Mouse (Mus musculus) forebrain, embryonic 11.5 days (tissue): ENCODE data around the gene Timm8b. TPM values are rescaled to one million over a fixed set of nuclear protein-coding genes. Genes with fewer than 3 reads are reported as not detected.

Source experiments
- ATAC-seq: fragments of 200-750 bp; cut with Nextera tagmentation; replicated peaks from 2 replicates; pipeline ENCODE4 v1.8.0; 2017; ENCODE audit warnings: moderate TSS enrichment; ENCODE audit not compliant: low FRiP score
- DNase-seq: peaks from one replicate; pipeline ENCODE4 v3.0.0-alpha.2; 2017; ENCODE audit warnings: low spot score
- H3K27ac ChIP-seq: fragments of 300-500 bp; sonication (generic); 2 replicates; pipeline ENCODE4 v1.5.1; 2014; ENCODE audit warnings: low read depth, low read length
- H3K27me3 ChIP-seq: fragments of 300-500 bp; sonication (generic); 2 replicates; pipeline ENCODE4 v1.6.1; 2014; ENCODE audit warnings: mild to moderate bottlenecking, low read length, mixed read lengths; ENCODE audit not compliant: control insufficient read depth, insufficient read depth
- H3K36me3 ChIP-seq: fragments of 300-500 bp; sonication (generic); 2 replicates; pipeline ENCODE4 v1.6.1; 2014; ENCODE audit warnings: mild to moderate bottlenecking, low read length, moderate library complexity, mixed read lengths; ENCODE audit not compliant: control insufficient read depth, insufficient read depth
- H3K4me1 ChIP-seq: fragments of 300-500 bp; sonication (generic); replicated peaks from 2 replicates; pipeline ENCODE4 v1.6.1; 2014; ENCODE audit warnings: low read length, mixed read lengths; ENCODE audit not compliant: control insufficient read depth, insufficient read depth
- H3K4me2 ChIP-seq: fragments of 300-500 bp; sonication (generic); 2 replicates; pipeline ENCODE4 v1.6.1; 2014; ENCODE audit warnings: low read depth, mild to moderate bottlenecking, low read length, moderate library complexity, mixed read lengths; ENCODE audit not compliant: severe bottlenecking
- H3K4me3 ChIP-seq: fragments of 300-500 bp; sonication (generic); 2 replicates; pipeline ENCODE4 v1.5.1; 2014; ENCODE audit warnings: low read depth, low read length
- H3K9ac ChIP-seq: fragments of 300-500 bp; sonication (generic); 2 replicates; pipeline ENCODE4 v1.6.1; 2014; ENCODE audit warnings: low read length
- H3K9me3 ChIP-seq: fragments of 300-500 bp; sonication (generic); 2 replicates; pipeline ENCODE4 v1.6.1; 2016; ENCODE audit warnings: low read length, mixed read lengths; ENCODE audit not compliant: control insufficient read depth
- WGBS: fragments of 180-500 bp; shearing (Covaris S2); extraction: QIAGEN DNeasy Blood & Tissue Kit; methylation state at CpG from one replicate; pipeline ENCODE4 v1.1.7; 2014; 5-methylcytosine and 5-hydroxymethylcytosine counted together
- polyA plus RNA-seq: library from polyadenylated mRNA; unstranded; fragments of >200 nt; fragmentation: Nextera tagmentation; extraction: Ambion mirVana; gene quantifications from 2 replicates; pipeline ENCODE4 v1.2.1, GENCODE M21; 2014

The Timm8b gene
- polyA plus RNA-seq, 1 experiment from 2014 or later, result 323 TPM

DNA sequence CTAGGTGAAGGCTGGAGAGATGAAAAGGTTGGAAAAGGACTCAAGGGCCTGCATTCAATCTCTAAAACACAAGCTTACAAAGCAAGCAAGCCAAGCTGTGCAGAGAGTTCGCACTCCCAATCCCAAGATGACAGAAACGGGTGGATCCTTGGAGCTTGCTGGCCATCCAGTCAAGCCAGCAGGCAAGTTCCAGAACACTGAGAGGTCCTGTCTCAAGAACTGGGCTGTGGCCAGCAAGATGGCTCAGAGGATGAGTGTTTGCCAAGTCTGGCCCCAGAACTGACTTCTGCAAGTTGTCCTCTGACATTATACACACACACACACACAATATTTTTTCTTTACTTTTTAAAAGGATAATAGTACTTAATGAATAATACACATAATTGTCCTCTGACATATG is 35.8 kb upstream of the Timm8b start:
- no peaks in the 10 kb centered on the region for H3K27me3 ChIP-seq
- no peak overlapping the region for H3K4me2 ChIP-seq
- no peaks in the 10 kb centered on the region for H3K9me3 ChIP-seq
- H3K4me1 ChIP-seq, result no peaks in the 10 kb centered on the region
- ATAC-seq (no peak), DNase-seq (no peak)
- H3K9ac ChIP-seq, result no peak overlapping the region
- no peak overlapping the region for H3K4me3 ChIP-seq
- 85% methylated on average over 2 of the region's 2 CpGs for WGBS
- H3K27ac ChIP-seq, result no peak overlapping the region
- no peaks in the 10 kb centered on the region for H3K36me3 ChIP-seq

DNA sequence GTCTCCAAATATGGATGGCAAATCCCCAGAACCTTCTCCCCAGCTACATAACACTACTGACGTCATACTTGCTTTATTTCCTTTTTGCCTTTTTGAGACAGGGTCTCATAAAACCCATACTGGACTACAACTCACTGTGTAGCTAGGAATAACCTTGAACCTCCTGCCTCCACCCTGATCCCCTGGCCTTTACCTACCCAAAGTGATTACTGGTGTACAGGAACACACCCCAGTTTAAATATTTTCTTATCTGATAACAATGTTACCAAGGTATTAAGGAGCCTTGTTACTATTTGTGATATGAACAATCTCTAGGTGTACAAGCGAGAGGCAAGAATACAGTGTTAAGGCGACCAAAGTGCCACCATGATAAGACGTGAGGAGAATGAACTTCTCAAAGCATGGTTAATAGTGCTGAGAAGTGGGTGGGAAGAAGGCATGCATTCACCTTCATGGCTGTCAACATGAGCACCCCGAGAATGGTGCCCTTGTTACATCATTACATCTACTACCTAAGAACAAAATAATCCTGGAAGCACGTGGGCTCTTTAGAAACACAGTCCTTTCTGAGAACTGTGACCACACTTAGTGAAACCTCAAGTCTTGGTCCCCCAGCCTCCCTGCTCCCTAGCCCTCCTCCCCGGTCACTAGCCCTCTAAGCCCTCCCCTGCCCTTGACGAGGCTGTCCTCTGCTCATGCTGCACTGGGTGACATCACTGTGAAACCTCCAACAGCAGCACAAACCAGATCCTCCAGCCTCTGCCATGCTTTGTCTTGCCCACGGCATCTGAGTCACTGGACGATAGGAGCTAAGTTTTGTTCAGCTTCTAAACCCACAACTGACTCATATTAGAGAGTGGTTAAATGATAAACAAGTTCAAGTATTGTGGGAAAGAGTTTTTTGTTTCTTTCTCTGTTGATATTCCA is 33.8 kb upstream of the Timm8b start:
- H3K27me3 ChIP-seq, result no peaks in the 10 kb centered on the region
- no peak overlapping the region for H3K9ac ChIP-seq
- no peak overlapping the region for H3K27ac ChIP-seq
- H3K4me3 ChIP-seq, result no peak overlapping the region
- no peaks in the 10 kb centered on the region for H3K4me1 ChIP-seq
- no peak overlapping the region for H3K4me2 ChIP-seq
- ATAC-seq (no peak), DNase-seq (no peak)
- WGBS, result 80% methylated on average over 10 of the region's 10 CpGs
- H3K36me3 ChIP-seq, result no peaks in the 10 kb centered on the region
- H3K9me3 ChIP-seq, result no peaks in the 10 kb centered on the region

DNA sequence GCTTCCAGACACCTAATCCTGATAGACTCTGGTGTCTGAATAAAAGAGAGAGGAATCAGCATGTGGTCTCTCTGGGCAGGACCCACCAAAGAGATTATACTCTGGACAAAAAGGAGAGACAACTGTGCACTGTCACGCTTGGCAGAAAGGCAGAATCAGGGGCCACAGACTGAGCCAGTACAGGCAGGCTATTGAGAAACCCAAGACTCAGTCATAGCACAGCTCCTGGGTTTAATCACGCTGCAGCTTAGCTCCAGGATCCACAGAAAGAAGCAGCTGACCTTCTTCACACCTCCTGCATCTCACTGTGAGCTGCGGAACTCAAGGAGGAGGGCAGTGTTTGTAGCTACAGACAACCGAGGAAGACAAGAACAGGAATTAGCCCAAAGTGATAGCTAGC is 23.3 kb upstream of the Timm8b start:
- no peaks in the 10 kb centered on the region for H3K9me3 ChIP-seq
- WGBS, result 21% methylated on average over 4 of the region's 4 CpGs

DNA sequence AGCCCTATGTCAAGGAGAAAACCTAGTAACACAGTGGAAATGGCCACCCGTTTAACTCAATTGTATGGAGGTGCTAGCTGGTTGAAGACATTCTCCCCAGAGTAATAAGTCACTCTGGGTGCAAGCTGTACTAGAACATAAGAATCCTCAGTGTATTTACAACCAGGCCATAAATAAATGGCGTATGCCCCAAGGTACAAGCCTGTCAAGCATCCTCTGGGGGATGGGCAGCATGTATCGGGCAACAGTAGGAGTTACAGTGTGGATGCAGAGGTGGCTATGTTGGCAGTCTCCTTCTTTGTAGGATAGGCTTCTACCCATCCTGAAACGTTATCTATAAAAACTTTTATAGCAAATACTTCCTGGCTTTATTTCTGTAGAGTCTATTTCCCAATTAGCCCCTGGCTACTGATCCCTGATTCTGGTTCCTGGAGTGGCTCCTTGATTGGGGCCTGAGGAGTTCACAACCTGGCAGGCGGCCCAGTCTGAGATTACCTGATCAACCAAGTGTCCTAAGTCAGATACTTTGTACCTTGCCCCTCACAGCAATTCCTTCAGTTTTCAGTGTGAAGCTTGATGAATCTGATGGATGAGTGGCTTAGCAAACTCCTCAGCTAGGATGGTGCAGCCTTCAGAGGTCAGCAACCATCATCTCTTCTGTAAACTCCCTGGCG is 18.4 kb upstream of the Timm8b start:
- DNase-seq, result no peak
- H3K4me2 ChIP-seq, result no peak overlapping the region
- H3K27me3 ChIP-seq, result no peaks in the 10 kb centered on the region
- H3K9me3 ChIP-seq, result no peaks in the 10 kb centered on the region
- no peaks in the 10 kb centered on the region for H3K36me3 ChIP-seq
- 86% methylated on average over 6 of the region's 6 CpGs for WGBS
- no peak overlapping the region for H3K27ac ChIP-seq
- ATAC-seq, result no peak
- H3K4me3 ChIP-seq, result no peak overlapping the region
- no peaks in the 10 kb centered on the region for H3K4me1 ChIP-seq
- no peak overlapping the region for H3K9ac ChIP-seq

More for the DNA sequence above, 23.3 kb upstream of the Timm8b start:
- Histone ChIP-seq H3K4me3 (no peak overlapping the region), H3K27me3 (no peaks in the 10 kb centered on the region), H3K9ac (no peak overlapping the region), H3K4me2 (no peak overlapping the region), H3K4me1 (no peaks in the 10 kb centered on the region), H3K27ac (no peak overlapping the region), H3K36me3 (no peaks in the 10 kb centered on the region)
- ATAC-seq (no peak), DNase-seq (no peak)

DNA sequence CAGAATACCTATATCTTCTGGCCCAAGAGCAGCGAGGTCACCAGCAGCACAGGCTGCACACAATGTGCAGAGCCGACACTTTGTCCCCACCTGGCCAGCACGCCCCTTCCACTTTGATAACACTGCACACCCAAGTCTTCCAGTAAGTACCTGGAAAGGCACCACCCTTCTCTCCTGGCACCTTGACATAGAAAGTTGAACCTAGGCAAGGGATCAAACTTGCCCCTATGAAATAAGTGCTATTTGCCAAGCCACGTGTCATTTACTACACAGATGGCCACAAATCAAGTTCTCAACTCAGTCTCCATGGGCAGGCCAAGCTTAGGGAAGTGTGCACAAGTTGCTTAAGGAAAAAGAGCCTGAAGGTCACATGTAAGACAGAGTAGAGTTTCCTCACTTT is 16.8 kb upstream of the Timm8b start:
- no peak overlapping the region for H3K9ac ChIP-seq
- no peaks in the 10 kb centered on the region for H3K9me3 ChIP-seq
- H3K4me1 ChIP-seq, result no peaks in the 10 kb centered on the region
- H3K36me3 ChIP-seq, result no peaks in the 10 kb centered on the region
- no peaks in the 10 kb centered on the region for H3K27me3 ChIP-seq
- no peak overlapping the region for H3K4me3 ChIP-seq
- no peak overlapping the region for H3K4me2 ChIP-seq
- WGBS, result 82% methylated on average over 4 of the region's 4 CpGs
- DNase-seq, result no peak
- no peak for ATAC-seq
- no peak overlapping the region for H3K27ac ChIP-seq

DNA sequence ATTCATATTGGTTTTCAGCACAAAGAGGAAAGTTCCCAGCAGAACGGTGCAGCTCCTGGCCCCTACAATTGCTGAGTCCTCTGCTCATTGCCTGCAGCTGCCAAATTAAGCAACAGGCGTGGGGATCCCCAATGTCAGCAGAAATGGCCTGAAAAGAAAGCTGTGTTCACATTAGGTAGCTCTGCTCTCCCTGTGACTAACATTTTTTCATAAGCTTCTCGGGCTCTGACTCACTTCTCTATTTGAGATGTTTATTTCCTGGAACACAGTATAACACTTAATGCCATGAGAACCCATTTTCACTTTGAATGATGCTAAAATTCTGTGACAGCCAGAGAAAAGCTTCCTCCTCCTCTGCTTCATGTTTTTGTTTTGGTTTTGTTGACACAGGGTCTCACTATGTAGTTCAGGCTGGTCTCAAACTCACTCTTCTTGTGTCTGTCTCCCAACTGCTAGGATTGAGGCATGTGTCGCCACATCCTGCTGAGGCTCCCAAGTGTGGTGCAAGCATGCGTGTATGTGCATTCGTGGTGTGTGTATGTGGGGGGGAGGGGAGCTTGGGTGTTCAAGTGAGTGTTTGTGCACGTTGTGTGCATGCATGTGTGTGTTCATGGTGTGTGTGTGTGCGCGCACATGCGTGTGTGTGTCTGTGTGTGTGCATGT is 12.7 kb upstream of the Timm8b start:
- DNase-seq, result no peak

DNA sequence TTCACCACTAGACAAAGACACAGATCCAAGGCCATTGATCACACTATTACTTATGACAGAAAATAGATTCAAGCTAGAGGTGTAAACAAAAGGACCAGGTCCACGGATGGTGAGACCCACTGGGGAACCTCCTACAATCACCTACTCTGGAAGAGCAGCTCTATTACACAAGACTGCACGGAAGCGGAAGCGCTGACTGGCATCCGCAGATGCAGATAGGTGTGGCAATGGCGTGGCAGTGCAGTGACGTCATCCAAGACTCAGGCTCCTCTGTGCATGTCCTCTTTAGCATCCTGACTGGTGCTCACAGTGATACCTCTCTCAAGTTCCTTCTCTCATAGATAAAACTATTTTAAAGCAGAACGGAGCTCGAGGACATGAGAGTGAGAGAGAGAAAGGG is 10.8 kb upstream of the Timm8b start:
- 89% methylated on average over 9 of the region's 9 CpGs for WGBS
- no peaks in the 10 kb centered on the region for H3K27me3 ChIP-seq
- H3K9ac ChIP-seq, result no peak overlapping the region
- H3K36me3 ChIP-seq, result peaks cover 7% of the 10 kb centered on the region; the same call in 1 of the 2 replicates
- no peak for DNase-seq
- no peak overlapping the region for H3K4me3 ChIP-seq
- no peaks in the 10 kb centered on the region for H3K4me1 ChIP-seq
- no peak overlapping the region for H3K27ac ChIP-seq
- H3K9me3 ChIP-seq, result no peaks in the 10 kb centered on the region
- no peak for ATAC-seq
- H3K4me2 ChIP-seq, result no peak overlapping the region

More for the DNA sequence above, 12.7 kb upstream of the Timm8b start:
- ATAC-seq, result no peak
- 79% methylated on average over 10 of the region's 10 CpGs for WGBS
- Histone ChIP-seq H3K36me3 (no peaks in the 10 kb centered on the region), H3K9ac (no peak overlapping the region), H3K27ac (no peak overlapping the region), H3K4me1 (no peaks in the 10 kb centered on the region), H3K27me3 (no peaks in the 10 kb centered on the region), H3K4me2 (no peak overlapping the region), H3K4me3 (no peak overlapping the region), H3K9me3 (no peaks in the 10 kb centered on the region)

DNA sequence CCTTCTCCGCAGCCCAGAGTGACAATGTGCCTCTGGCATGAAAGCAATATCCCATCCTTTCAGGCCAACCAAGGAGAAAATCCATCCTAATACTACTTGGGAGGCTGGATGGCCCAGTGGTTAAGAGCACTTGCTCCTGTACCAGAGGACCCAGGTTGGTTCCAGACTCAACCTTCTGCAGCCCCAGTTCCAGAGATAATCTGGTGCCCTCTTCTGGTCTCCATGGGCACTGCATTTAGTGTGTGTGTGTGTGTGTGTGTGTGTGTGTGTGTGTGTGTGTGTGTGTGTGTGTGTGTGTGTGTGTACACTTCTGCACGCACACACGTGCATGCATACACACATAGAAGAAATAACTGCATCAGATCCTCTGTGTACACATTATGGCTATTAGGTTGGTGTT is 10.2 kb upstream of the Timm8b start:
- Histone ChIP-seq H3K4me1 (no peaks in the 10 kb centered on the region), H3K9me3 (no peaks in the 10 kb centered on the region), H3K9ac (no peak overlapping the region), H3K36me3 (peaks cover 11% of the 10 kb centered on the region; the same call in 1 of the 2 replicates), H3K27ac (no peak overlapping the region), H3K27me3 (no peaks in the 10 kb centered on the region), H3K4me3 (no peak overlapping the region), H3K4me2 (no peak overlapping the region)
- 87% methylated on average over 3 of the region's 3 CpGs for WGBS
- DNase-seq, result peak; percentile 73
- no peak for ATAC-seq
